9 mouse cellular contexts compared by ENCODE assay signal in genomic region chr4:130050056-130050824, GRCm38 (mm10). TPM values are rescaled to one million over a fixed set of nuclear protein-coding genes. Genes with fewer than 3 reads are reported as not detected.
DNase-seq lines count a peak whose midpoint lies in the region; ATAC-seq and TF ChIP-seq lines count a peak whose summit lies in the region.
"Had no signal": no experiment of that assay in that cellular context is flagged by ENCODE, and none has a peak within 500 bp of the region (broad histone marks: within the 10 kb centered on the region; RNA-seq: fewer than 3 reads in every experiment).

No protein-coding gene starts in this region.

- H3K27ac ChIP-seq in midbrain, postnatal 0 days (ENCODE audit: low read depth, low read length) = no peak overlapping the region
- H3K27ac ChIP-seq in midbrain, embryonic 13.5 days = no peak overlapping the region
- H3K27ac ChIP-seq in kidney, embryonic 16.5 days (ENCODE audit: low read length) = peak overlapping the region; percentile 25; the same call in 1 of the 2 replicates
- H3K27ac ChIP-seq in neural tube, embryonic 12.5 days = 0 out of 2 replicates have a peak overlapping the region, but pooled peaks have one; percentile 20
- H3K27ac ChIP-seq in forebrain, postnatal 0 days (ENCODE audit: low read depth, low read length) = no peak overlapping the region

- H3K4me3 ChIP-seq in midbrain, postnatal 0 days (ENCODE audit: low read depth, low read length) = no peak overlapping the region
- no peak overlapping the region for H3K4me3 ChIP-seq in midbrain, embryonic 13.5 days (replicated peaks)
- H3K4me3 ChIP-seq in kidney, embryonic 16.5 days (ENCODE audit: low read length) = no peak overlapping the region
- no peak overlapping the region for H3K4me3 ChIP-seq in neural tube, embryonic 12.5 days
- H3K4me3 ChIP-seq in forebrain, postnatal 0 days (ENCODE audit: low read depth, low read length) = no peak overlapping the region

- peaks cover 9% of the 10 kb centered on the region; the same call in 1 of the 2 replicates for H3K4me1 ChIP-seq in midbrain, postnatal 0 days (ENCODE audit: insufficient read depth, low read length)
- H3K4me1 ChIP-seq in midbrain, embryonic 13.5 days (replicated peaks) = peaks cover 26% of the 10 kb centered on the region
- H3K4me1 ChIP-seq in kidney, embryonic 16.5 days (ENCODE audit: insufficient read depth, low read length) = peaks cover 44% of the 10 kb centered on the region
- peaks cover 28% of the 10 kb centered on the region for H3K4me1 ChIP-seq in neural tube, embryonic 12.5 days
- H3K4me1 ChIP-seq in forebrain, postnatal 0 days (ENCODE audit: insufficient read depth) = peaks cover 11% of the 10 kb centered on the region

- H3K9me3 ChIP-seq in midbrain, postnatal 0 days (ENCODE audit: low read length) = no peaks in the 10 kb centered on the region
- H3K9me3 ChIP-seq in midbrain, embryonic 13.5 days = no peaks in the 10 kb centered on the region
- H3K9me3 ChIP-seq in kidney, embryonic 16.5 days (ENCODE audit: low read length) = no peaks in the 10 kb centered on the region
- H3K9me3 ChIP-seq in neural tube, embryonic 12.5 days = no peaks in the 10 kb centered on the region
- no peaks in the 10 kb centered on the region for H3K9me3 ChIP-seq in forebrain, postnatal 0 days (ENCODE audit: low read length)

- TF ChIP-seq CTCF in midbrain, postnatal 0 days (IDR thresholded peaks at IDR 0.05) = no peak
- no peak for TF ChIP-seq CTCF in forebrain, postnatal 0 days (IDR thresholded peaks at IDR 0.05; ENCODE audit: low read depth)

- H3K27me3 ChIP-seq in midbrain, postnatal 0 days (ENCODE audit: insufficient read depth, low read length) = no peaks in the 10 kb centered on the region
- peaks cover 10% of the 10 kb centered on the region; the same call in 1 of the 2 replicates for H3K27me3 ChIP-seq in midbrain, embryonic 13.5 days
- no peaks in the 10 kb centered on the region for H3K27me3 ChIP-seq in kidney, embryonic 16.5 days (ENCODE audit: insufficient read depth, low read length)
- peaks cover 18% of the 10 kb centered on the region for H3K27me3 ChIP-seq in neural tube, embryonic 12.5 days (replicated peaks)
- H3K27me3 ChIP-seq in forebrain, postnatal 0 days (ENCODE audit: insufficient read depth, low read length) = no peaks in the 10 kb centered on the region

- peak; percentile 61 for DNase-seq in midbrain, postnatal 0 days (ENCODE audit: low spot score)
- peak; percentile 83 to 85 for DNase-seq in heart, adult 18-20 months
- DNase-seq in forebrain, postnatal 0 days = no peak
- no peak for DNase-seq in frontal cortex, postnatal 36 days (ENCODE audit: low spot score in 2 of 2)

- WGBS in midbrain, postnatal 0 days = 83% methylated on average over 8 of the region's 8 CpGs
- WGBS in midbrain, embryonic 13.5 days = 86% methylated on average over 8 of the region's 8 CpGs
- 77% methylated on average over 8 of the region's 8 CpGs for WGBS in kidney, embryonic 16.5 days
- WGBS in neural tube, embryonic 12.5 days = 87% methylated on average over 8 of the region's 8 CpGs
- 82% methylated on average over 8 of the region's 8 CpGs for WGBS in forebrain, postnatal 0 days

- H3K36me3 ChIP-seq in midbrain, postnatal 0 days (ENCODE audit: insufficient read depth, low read length) = no peaks in the 10 kb centered on the region
- no peaks in the 10 kb centered on the region for H3K36me3 ChIP-seq in midbrain, embryonic 13.5 days
- H3K36me3 ChIP-seq in kidney, embryonic 16.5 days (ENCODE audit: insufficient read depth, low read length) = no peaks in the 10 kb centered on the region
- no peaks in the 10 kb centered on the region for H3K36me3 ChIP-seq in neural tube, embryonic 12.5 days
- no peaks in the 10 kb centered on the region for H3K36me3 ChIP-seq in forebrain, postnatal 0 days (ENCODE audit: insufficient read depth)

- H3K9ac ChIP-seq in midbrain, postnatal 0 days (replicated peaks; ENCODE audit: low read length, poor library complexity, severe bottlenecking) = no peak overlapping the region
- H3K9ac ChIP-seq in midbrain, embryonic 13.5 days (replicated peaks) = no peak overlapping the region
- 0 out of 2 replicates have a peak overlapping the region, but pooled peaks have one; percentile 23 for H3K9ac ChIP-seq in kidney, embryonic 16.5 days (replicated peaks; ENCODE audit: low read length)
- no peak overlapping the region for H3K9ac ChIP-seq in neural tube, embryonic 12.5 days
- H3K9ac ChIP-seq in forebrain, postnatal 0 days = no peak overlapping the region

- H3K4me2 ChIP-seq in midbrain, postnatal 0 days (ENCODE audit: low read depth, low read length, poor library complexity, severe bottlenecking) = no peak overlapping the region
- no peak overlapping the region for H3K4me2 ChIP-seq in midbrain, embryonic 13.5 days (replicated peaks)
- peak overlapping the region; percentile 84; the same call in 1 of the 2 replicates for H3K4me2 ChIP-seq in kidney, embryonic 16.5 days (replicated peaks; ENCODE audit: low read depth, low read length)
- H3K4me2 ChIP-seq in neural tube, embryonic 12.5 days (replicated peaks) = no peak overlapping the region
- no peak overlapping the region for H3K4me2 ChIP-seq in forebrain, postnatal 0 days (ENCODE audit: low read depth)

- no peak for ATAC-seq in midbrain, postnatal 0 days (ENCODE audit: low FRiP score)
- ATAC-seq in midbrain, embryonic 13.5 days = no peak
- ATAC-seq in kidney, embryonic 16.5 days (ENCODE audit: low FRiP score, low TSS enrichment) = no peak
- ATAC-seq in neural tube, embryonic 12.5 days (ENCODE audit: low FRiP score, low read depth) = no peak
- no peak for ATAC-seq in monocyte, adult 5-6 weeks (replicated peaks; ENCODE audit: insufficient number of reproducible peaks, low FRiP score, low TSS enrichment, poor library complexity, severe bottlenecking)
- no peak for ATAC-seq in forebrain, postnatal 0 days

RNA-seq across cellular contexts. Expression of gene Col16a1, which starts 2.6 kb away (rescaled TPM):
- 31.1 and 43.9 TPM in 2 replicates for total RNA-seq in midbrain, postnatal 0 days (2014; rRNA removed)
- polyA plus RNA-seq in midbrain, postnatal 0 days (2015; fragmentation: Nextera tagmentation; extraction: Ambion mirVana) = 12.5 and 13.8 TPM in 2 replicates
- 2.9 and 3.4 TPM in 2 replicates for polyA plus RNA-seq in midbrain, embryonic 13.5 days (2015; fragmentation: Nextera tagmentation; extraction: Ambion mirVana)
- total RNA-seq in heart, adult 18-20 months (2021) = 1 to 10 TPM; 4.5 to 4.6 TPM
- polyA plus RNA-seq in kidney, embryonic 16.5 days (2015; fragmentation: Nextera tagmentation; extraction: Ambion mirVana) = 41.2 and 48.8 TPM in 2 replicates
- polyA plus RNA-seq in neural tube, embryonic 12.5 days (2016; fragmentation: Nextera tagmentation; extraction: Ambion mirVana) = 12.7 and 12.8 TPM in 2 replicates
- total RNA-seq in monocyte, adult 5-6 weeks (2017) = 0.19 TPM in 1 of 3 replicates, not detected in the others
- 21.8 and 29.7 TPM in 2 replicates for total RNA-seq in forebrain, postnatal 0 days (2014; rRNA removed)
- polyA plus RNA-seq in forebrain, postnatal 0 days (2015; fragmentation: Nextera tagmentation; extraction: Ambion mirVana) = 6.8 and 7.5 TPM in 2 replicates
- total RNA-seq: neutrophil, adult 5-6 weeks had no signal

RNA-seq across cellular contexts. Expression of gene Pef1, which starts 52.1 kb away (rescaled TPM):
- 49.8 and 61.5 TPM in 2 replicates for total RNA-seq in midbrain, postnatal 0 days (2014; rRNA removed)
- 59.5 and 67.3 TPM in 2 replicates for polyA plus RNA-seq in midbrain, postnatal 0 days (2015; fragmentation: Nextera tagmentation; extraction: Ambion mirVana)
- polyA plus RNA-seq in midbrain, embryonic 13.5 days (2015; fragmentation: Nextera tagmentation; extraction: Ambion mirVana) = 65.3 and 72.0 TPM in 2 replicates
- total RNA-seq in heart, adult 18-20 months (2021) = 10 to 100 TPM; 31.3 to 40.1 TPM
- polyA plus RNA-seq in kidney, embryonic 16.5 days (2015; fragmentation: Nextera tagmentation; extraction: Ambion mirVana) = 85.5 and 90.9 TPM in 2 replicates
- polyA plus RNA-seq in neural tube, embryonic 12.5 days (2016; fragmentation: Nextera tagmentation; extraction: Ambion mirVana) = 64.8 and 66.7 TPM in 2 replicates
- 9.7 to 15.8 TPM (median 10.2 TPM) in 3 replicates for total RNA-seq in monocyte, adult 5-6 weeks (2017)
- 51.6 and 52.9 TPM in 2 replicates for total RNA-seq in forebrain, postnatal 0 days (2014; rRNA removed)
- 58.5 and 60.7 TPM in 2 replicates for polyA plus RNA-seq in forebrain, postnatal 0 days (2015; fragmentation: Nextera tagmentation; extraction: Ambion mirVana)

Comparison
In these comparisons a context has a peak if more than half of its experiments do, and no peak if none do; other contexts are left out.
1. DNase-seq: peak in midbrain, postnatal 0 days (single experiment) and heart, adult 18-20 months (2 of 2); none in forebrain, postnatal 0 days (single experiment) and frontal cortex, postnatal 36 days (0 of 2).
2. H3K27ac ChIP-seq: peak in kidney, embryonic 16.5 days (single experiment) and neural tube, embryonic 12.5 days (single experiment); none in midbrain, postnatal 0 days (single experiment), midbrain, embryonic 13.5 days (single experiment) and forebrain, postnatal 0 days (single experiment).